Mouse (Mus musculus) heart, postnatal 0 days (tissue): ENCODE data around the gene Tbc1d10a. TPM values are rescaled to one million over a fixed set of nuclear protein-coding genes. Genes with fewer than 3 reads are reported as not detected.

Experiments
- ATAC-seq: fragments of 200-750 bp; cut with Nextera tagmentation; 2 replicates; pipeline ENCODE4 v1.8.0; 2017; ENCODE audit warnings: low read depth, moderate number of reproducible peaks, moderate library complexity; ENCODE audit not compliant: insufficient read depth
- DNase-seq: peaks from one replicate; pipeline ENCODE4 v3.0.0-alpha.2; 2016; ENCODE audit warnings: low spot score
- H3K27ac ChIP-seq: fragments of 300-500 bp; sonication (generic); 2 replicates; pipeline ENCODE4 v1.5.1; 2014; ENCODE audit warnings: low read depth, mild to moderate bottlenecking
- H3K27me3 ChIP-seq: fragments of 300-500 bp; sonication (generic); 2 replicates; pipeline ENCODE4 v1.6.1; 2014; ENCODE audit warnings: low read length, mixed read lengths; ENCODE audit not compliant: control insufficient read depth, insufficient read depth
- H3K36me3 ChIP-seq: fragments of 300-500 bp; sonication (generic); replicated peaks from 2 replicates; pipeline ENCODE4 v1.6.1; 2014; ENCODE audit warnings: low read length, mixed read lengths; ENCODE audit not compliant: control insufficient read depth, insufficient read depth
- H3K4me1 ChIP-seq: fragments of 300-500 bp; sonication (generic); 2 replicates; pipeline ENCODE4 v1.6.1; 2014; ENCODE audit warnings: antibody characterized with exemption; ENCODE audit not compliant: control insufficient read depth, insufficient read depth
- H3K4me2 ChIP-seq: fragments of 300-500 bp; sonication (generic); 2 replicates; pipeline ENCODE4 v1.6.1; 2014; ENCODE audit warnings: low read depth, mild to moderate bottlenecking, low read length, moderate library complexity
- H3K4me3 ChIP-seq: fragments of 300-500 bp; sonication (generic); 2 replicates; pipeline ENCODE4 v1.5.1; 2014; ENCODE audit warnings: low read depth, low read length
- H3K9ac ChIP-seq: fragments of 300-500 bp; sonication (generic); replicated peaks from 2 replicates; pipeline ENCODE4 v1.6.1; 2014; ENCODE audit warnings: low read depth, low read length, mixed read lengths
- H3K9me3 ChIP-seq: fragments of 300-500 bp; sonication (generic); replicated peaks from 2 replicates; pipeline ENCODE4 v1.6.1; 2016; ENCODE audit warnings: low read length; ENCODE audit not compliant: control insufficient read depth
- CTCF ChIP-seq: IDR thresholded peaks from 2 replicates; pipeline ENCODE4 v1.5.1; 2016; ENCODE audit warnings: antibody characterized with exemption, control low read depth, low read depth
- EP300 ChIP-seq: IDR thresholded peaks from 2 replicates; pipeline ENCODE4 v1.6.1; 2016; ENCODE audit warnings: antibody characterized with exemption, low read depth
- WGBS: fragments of 180-500 bp; shearing (Covaris S2); extraction: QIAGEN DNeasy Blood & Tissue Kit; methylation state at CpG from one replicate; pipeline ENCODE4 v1.1.7; 2014; 5-methylcytosine and 5-hydroxymethylcytosine counted together
- polyA plus RNA-seq: library from polyadenylated mRNA; unstranded; fragments of >200 nt; fragmentation: Nextera tagmentation; extraction: Ambion mirVana; gene quantifications from 2 replicates; pipeline ENCODE4 v1.2.1, GENCODE M21; 2015
- total RNA-seq: library from RNA; depleted of rRNA; stranded (reverse); fragments of >200 nt; gene quantifications from 2 replicates; pipeline ENCODE4 v1.2.3, GENCODE M21; 2014; ENCODE audit warnings: low replicate concordance

The Tbc1d10a gene
- total and polyA plus RNA-seq, 2 experiments from 2014 or later: 10.9 to 31.3 TPM

DNA sequence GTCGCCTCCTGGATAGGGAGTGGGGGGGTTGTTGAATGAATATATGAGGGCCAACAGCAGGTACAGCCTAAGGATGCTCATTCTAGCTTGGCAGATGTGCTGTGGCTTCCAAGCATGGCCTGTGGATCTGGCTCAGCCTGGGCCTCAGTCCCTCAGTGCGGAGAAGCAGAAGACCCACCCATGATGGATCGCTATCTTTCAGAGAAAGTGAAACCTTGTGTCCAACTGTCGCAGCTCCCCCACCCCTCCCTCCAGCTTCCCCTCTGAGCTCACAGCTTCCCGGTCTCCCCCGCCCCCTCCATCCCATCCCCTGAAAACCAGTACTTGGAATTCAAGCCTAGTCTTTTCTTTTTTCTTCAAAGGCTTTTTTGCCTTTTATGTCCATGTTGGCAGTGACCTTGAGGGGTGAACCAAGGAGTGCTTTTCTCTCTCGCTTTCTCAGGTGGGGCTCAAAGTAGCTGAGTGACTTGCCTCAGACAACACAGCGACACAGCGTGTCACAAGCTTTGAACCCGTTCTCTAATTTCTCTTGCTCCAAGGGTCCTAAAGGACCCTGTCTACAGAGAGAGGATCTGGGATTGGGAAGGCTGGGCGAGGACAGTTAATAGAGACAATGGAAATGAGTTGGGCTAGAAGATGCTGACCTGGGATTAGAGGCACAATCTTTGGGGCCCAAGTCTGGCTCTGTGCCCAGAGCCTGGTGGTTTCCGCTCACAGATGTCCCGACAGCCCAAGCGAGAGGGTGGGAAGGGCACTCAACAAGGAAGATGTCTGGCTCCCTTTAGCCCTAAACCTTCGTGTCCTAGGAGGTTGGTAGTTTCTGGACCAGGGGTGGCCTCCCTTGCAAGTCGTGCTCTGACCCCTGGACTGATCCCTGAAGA lies 49.3 kb downstream of the Tbc1d10a start, which contains the start of gene Osm:
Osm (plus strand) TSS at position 756 of the 881 bp plus-strand sequence.
- no peaks in the 10 kb centered on the region for H3K36me3 ChIP-seq
- no peak within 1 kb of the TSS for H3K4me3 ChIP-seq
- no peak for ATAC-seq
- H3K4me2 ChIP-seq: peak within 1 kb of the TSS; percentile 34; the same call in 1 of the 2 replicates
- H3K9me3 ChIP-seq: no peaks in the 10 kb centered on the region
- no peaks in the 10 kb centered on the region; the same call in 1 of the 2 replicates for H3K4me1 ChIP-seq
- no peak within 1 kb of the TSS for H3K9ac ChIP-seq
- no peak within 1 kb of the TSS for H3K27ac ChIP-seq
- H3K27me3 ChIP-seq: no peaks in the 10 kb centered on the region
- TF ChIP-seq EP300 (no peak), CTCF (no peak)
- DNase-seq: no peak
- 55% methylated on average over 16 of the region's 16 CpGs for WGBS

DNA sequence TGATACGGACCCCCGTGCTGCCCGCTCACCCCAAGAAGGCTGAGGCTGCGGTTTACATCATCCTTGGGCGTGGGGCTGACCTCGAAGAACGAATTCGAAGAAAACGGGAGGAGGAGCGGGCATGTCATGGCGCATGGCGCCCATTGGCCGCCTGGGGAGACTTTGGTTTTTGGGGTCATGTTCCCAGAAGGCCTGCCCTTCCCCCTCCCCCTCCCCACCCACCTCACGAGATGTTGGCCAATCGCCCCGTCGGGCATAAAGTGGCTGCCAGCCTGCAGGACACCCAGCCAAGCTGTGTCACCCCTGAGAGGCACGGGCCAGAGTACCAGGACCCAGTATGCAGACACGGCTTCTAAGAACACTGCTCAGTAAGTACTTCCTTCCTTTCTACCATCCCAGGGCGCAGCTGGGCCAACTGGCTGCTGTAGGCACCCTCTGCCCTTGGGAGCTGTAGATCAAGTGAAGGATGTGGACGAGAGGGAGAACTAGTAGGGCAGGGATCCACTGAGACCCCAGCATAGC lies 50.0 kb downstream of the Tbc1d10a start:
- no peaks in the 10 kb centered on the region for H3K36me3 ChIP-seq
- H3K4me3 ChIP-seq: no peak overlapping the region
- DNase-seq (no peak), ATAC-seq (no peak)
- no peaks in the 10 kb centered on the region; the same call in 1 of the 2 replicates for H3K4me1 ChIP-seq
- no peak overlapping the region for H3K27ac ChIP-seq
- WGBS: 82% methylated on average over 21 of the region's 21 CpGs
- TF ChIP-seq CTCF (no peak), EP300 (no peak)
- peak overlapping the region; percentile 34; the same call in 1 of the 2 replicates for H3K4me2 ChIP-seq
- no peaks in the 10 kb centered on the region for H3K27me3 ChIP-seq
- no peak overlapping the region for H3K9ac ChIP-seq
- H3K9me3 ChIP-seq: no peaks in the 10 kb centered on the region

DNA sequence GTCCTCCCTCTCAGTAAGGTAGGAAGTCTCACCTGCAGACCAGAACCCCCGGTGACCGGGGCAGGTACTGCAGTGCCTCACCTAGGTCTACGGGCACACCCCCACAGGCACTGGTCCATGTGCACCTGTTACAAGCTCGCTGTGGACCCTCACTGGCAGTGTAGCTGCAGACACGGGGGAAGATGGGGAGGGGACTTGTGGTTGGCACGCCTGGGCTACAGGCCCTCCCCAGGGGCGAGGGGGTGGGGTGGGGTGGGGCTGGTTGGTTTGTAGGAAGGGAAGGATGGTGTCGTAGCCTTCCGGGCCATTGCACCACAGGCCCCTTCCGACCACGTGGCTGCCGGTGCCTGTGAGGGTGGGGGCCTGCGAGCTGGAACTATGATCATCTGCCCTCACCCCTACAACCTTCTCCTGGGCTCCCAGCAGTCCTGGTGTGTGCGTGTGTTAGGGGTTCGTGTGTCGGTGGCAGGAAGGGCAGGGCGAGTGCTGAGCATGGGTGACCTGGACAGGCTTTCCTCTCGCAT lies 50.9 kb downstream of the Tbc1d10a start:
- no peaks in the 10 kb centered on the region for H3K9me3 ChIP-seq
- no peak overlapping the region for H3K27ac ChIP-seq
- DNase-seq (no peak), ATAC-seq (no peak)
- no peaks in the 10 kb centered on the region for H3K36me3 ChIP-seq
- TF ChIP-seq CTCF (no peak), EP300 (no peak)
- 78% methylated on average over 17 of the region's 18 CpGs for WGBS
- no peaks in the 10 kb centered on the region for H3K27me3 ChIP-seq
- no peaks in the 10 kb centered on the region; the same call in 1 of the 2 replicates for H3K4me1 ChIP-seq
- H3K4me2 ChIP-seq: no peak overlapping the region; the same call in 1 of the 2 replicates
- no peak overlapping the region for H3K4me3 ChIP-seq
- no peak overlapping the region for H3K9ac ChIP-seq

DNA sequence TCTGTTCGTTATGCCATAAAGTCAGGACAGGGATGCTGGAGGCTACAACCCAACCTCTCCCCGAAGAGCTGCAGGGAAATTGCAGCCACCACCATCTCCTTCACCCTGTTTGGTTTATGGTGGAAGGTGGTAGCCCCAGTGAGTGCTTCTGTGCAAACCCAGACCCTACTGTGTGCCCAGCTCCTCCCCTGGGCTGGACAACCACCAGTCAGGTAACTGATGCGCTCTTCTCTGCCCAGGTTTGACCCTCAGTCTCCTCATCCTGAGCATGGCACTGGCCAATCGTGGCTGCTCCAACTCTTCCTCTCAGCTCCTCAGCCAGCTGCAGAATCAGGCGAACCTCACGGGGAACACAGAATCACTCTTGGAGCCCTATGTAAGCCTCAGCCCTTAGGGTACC lies 51.6 kb downstream of the Tbc1d10a start:
- Histone ChIP-seq H3K9ac (no peak overlapping the region), H3K27ac (no peak overlapping the region), H3K4me1 (no peaks in the 10 kb centered on the region; the same call in 1 of the 2 replicates), H3K27me3 (no peaks in the 10 kb centered on the region), H3K4me2 (no peak overlapping the region), H3K36me3 (no peaks in the 10 kb centered on the region), H3K4me3 (no peak overlapping the region), H3K9me3 (no peaks in the 10 kb centered on the region)
- no peak for ATAC-seq
- DNase-seq: no peak
- TF ChIP-seq CTCF (no peak), EP300 (no peak)
- 81% methylated on average over 6 of the region's 6 CpGs for WGBS

DNA sequence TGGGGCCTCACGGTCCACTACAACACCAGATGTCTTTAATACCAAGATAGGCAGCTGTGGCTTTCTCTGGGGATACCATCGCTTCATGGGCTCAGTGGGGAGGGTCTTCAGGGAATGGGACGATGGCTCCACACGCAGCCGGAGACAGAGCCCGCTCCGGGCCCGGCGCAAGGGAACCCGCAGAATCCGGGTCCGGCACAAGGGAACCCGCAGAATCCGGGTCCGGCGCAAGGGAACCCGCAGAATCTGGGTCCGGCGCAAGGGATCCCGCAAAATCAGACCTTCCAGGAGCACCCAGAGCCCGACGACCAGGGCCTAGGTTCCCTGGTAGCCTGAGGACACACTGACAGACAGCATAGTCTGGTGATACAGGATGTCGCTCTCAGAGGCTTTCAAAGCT lies 53.1 kb downstream of the Tbc1d10a start:
- ATAC-seq: no peak; the same call in 1 of the 2 replicates
- no peak overlapping the region for H3K27ac ChIP-seq
- TF ChIP-seq CTCF (no peak), EP300 (no peak)
- H3K27me3 ChIP-seq: no peaks in the 10 kb centered on the region
- H3K9me3 ChIP-seq: no peaks in the 10 kb centered on the region
- H3K4me2 ChIP-seq: no peak overlapping the region
- H3K36me3 ChIP-seq: no peaks in the 10 kb centered on the region
- no peak for DNase-seq
- no peak overlapping the region for H3K4me3 ChIP-seq
- no peak overlapping the region for H3K9ac ChIP-seq
- no peaks in the 10 kb centered on the region; the same call in 1 of the 2 replicates for H3K4me1 ChIP-seq
- 90% methylated on average over 23 of the region's 23 CpGs for WGBS
